Mouse (Mus musculus): ENCODE data around the gene Maml3.

Maml3 gene

DNA sequence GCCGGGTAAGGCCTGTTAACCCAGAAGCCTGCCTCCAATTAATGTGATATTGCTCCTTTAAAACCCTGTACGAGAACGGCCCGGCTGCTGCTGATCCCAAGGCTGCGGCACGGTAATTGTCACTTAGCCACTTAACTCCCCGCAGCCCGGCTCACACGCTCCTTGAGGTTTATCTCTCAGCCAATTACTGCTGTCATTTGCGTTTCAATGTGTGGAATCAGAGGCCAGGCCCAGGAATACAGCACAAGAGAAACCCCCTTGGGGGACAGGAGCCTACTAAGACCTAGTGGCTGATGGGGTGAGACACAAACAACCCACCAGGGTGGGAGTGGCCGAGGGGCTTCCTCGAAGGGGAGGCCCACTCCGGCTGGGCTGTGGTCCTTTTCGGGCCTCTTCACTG lies 60.2 kb downstream of the Maml3 start:
- DNase-seq, result no peak

DNA sequence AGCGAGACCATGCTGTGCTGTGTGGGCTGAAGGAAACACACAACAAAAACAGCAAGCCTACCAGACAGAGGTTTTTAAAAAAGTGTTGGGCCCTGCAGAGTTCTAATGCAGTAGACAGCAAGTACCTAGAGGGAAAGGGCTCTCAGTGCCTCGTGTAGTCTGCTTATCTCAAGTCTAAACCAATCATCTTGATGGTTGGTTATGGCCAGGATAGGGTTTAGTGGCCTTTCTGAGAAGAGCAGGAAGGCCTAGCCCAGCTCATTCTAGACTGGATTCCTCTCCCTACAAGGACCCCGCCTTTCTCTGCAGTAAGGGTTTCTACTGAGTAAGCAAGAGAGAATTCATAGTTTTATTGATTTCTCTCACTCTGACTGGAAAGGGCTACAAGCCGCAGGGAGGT lies 61.0 kb downstream of the Maml3 start:
- DNase-seq, result no peak

- DNase-seq, result no peak
Measured at GRCm38 (mm10) chr3:52042680-52043079, 62.2 kb downstream of the Maml3 start.

GRCm38 (mm10) chr3:52039958-52040357 lies 64.9 kb downstream of the Maml3 start:
- no peak for DNase-seq

- no peak for DNase-seq
Measured at GRCm38 (mm10) chr3:52037260-52037659, 67.6 kb downstream of the Maml3 start.

GRCm38 (mm10) chr3:52035404-52035803 lies 69.5 kb downstream of the Maml3 start:
- peak; percentile 32 for DNase-seq

DNA sequence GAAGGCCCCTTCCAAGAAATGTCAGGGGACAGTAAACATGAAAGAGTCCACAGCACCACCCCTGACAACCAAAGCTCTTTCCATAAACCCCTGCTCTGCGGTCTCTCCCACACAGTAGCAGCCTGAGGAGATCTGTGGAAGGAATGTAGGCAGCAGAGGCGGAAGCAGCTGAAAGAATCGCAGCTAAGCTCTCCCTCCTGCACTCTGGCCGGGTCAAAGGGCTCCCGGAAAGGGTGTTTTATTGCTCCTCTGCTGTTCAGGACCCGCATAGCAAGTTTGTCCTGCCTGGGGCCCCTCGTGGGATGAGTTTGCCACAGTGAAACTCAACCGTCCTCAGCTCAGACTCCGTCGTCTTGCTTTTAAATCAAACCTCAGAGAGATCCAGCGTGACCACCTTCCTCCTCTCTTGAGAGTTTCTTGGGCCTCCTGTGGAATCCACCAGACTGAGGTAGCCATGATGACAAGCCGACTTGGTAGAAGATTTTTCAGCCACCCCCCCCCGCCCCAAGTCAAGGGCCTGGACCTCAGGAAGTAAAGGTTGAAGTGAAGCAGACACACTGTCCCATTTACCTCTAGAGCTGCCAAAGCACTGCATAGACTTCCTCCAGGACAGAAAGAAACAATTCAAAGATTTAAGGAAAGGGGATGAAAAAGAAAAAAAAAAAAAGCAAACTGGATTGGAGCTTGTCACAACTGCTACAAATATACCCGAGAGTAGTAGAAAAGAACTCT lies 70.9 kb downstream of the Maml3 start:
- no peak for DNase-seq

- DNase-seq, result no peak
Measured at GRCm38 (mm10) chr3:52031327-52031726, 73.5 kb downstream of the Maml3 start.

GRCm38 (mm10) chr3:52030114-52030513 lies 74.8 kb downstream of the Maml3 start:
- no peak for DNase-seq

- peak; percentile 54 for DNase-seq
Measured at GRCm38 (mm10) chr3:52029661-52030081, 75.2 kb downstream of the Maml3 start.

DNA sequence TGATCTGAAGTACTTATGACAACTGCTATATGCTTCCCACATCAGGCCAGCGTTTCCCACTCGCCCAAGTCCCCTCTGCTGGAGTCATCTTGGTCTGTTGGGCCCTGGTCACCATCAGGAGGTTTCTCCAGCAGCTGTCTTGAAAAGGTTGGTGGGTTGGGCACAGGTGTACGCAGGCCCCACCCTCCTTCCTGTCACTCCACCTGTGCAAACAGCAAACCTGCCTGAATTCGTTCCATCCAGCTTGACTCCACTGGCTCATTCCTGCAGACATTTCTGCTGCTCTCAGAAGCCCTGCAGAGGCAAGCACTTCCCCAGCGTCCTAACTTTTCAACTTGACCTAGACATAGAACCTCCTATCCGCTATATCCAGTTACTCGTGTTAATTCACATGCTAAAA lies 76.9 kb downstream of the Maml3 start:
- DNase-seq, result no peak

GRCm38 (mm10) chr3:52022486-52022885 lies 82.4 kb downstream of the Maml3 start:
- no peak for DNase-seq

DNA sequence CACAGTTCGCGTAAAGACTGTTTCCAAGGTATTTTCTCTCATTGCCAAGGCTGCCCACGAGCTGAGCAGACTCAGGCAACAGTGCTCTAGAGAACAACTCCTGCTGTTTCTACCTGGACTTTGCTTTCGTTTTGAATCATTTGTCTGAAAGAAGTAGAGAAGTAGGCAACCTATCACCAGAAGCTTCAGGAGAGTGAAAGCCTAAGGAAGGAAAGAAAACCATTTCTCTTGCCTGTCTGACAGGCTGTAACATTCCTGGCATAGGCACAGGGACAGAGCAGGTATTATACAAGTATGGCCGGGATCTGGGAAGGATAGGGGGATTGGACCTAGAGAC lies 86.8 kb downstream of the Maml3 start:
- no peak for DNase-seq

GRCm38 (mm10) chr3:52017439-52018102 lies 87.3 kb downstream of the Maml3 start:
- peak; percentile 23 for DNase-seq

- DNase-seq, result no peak
Measured at GRCm38 (mm10) chr3:52016178-52016577, 88.7 kb downstream of the Maml3 start.

GRCm38 (mm10) chr3:52015556-52015955 lies 89.3 kb downstream of the Maml3 start:
- no peak for DNase-seq

- DNase-seq, result no peak
Measured at GRCm38 (mm10) chr3:52011032-52011710, 93.7 kb downstream of the Maml3 start.

DNA sequence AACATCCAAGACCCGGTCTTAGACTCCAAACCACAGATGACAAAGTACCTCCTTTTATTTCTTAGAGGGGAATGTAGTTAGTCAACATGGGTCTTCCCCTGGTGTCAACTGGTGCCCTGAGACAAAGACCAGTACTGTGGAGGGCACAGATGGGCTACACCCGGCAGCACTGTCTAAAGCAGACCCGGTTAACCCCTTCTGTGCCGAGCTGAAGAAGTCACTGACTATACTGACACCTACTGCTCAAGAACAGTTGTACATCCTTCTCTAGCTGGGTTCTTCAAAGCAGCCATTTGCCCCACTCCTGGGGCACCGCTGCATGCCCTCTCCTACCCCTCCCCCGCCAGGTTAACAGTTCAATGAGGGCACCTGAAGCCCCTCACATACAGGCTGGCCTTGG lies 95.6 kb downstream of the Maml3 start:
- DNase-seq, result peak; percentile 70

DNA sequence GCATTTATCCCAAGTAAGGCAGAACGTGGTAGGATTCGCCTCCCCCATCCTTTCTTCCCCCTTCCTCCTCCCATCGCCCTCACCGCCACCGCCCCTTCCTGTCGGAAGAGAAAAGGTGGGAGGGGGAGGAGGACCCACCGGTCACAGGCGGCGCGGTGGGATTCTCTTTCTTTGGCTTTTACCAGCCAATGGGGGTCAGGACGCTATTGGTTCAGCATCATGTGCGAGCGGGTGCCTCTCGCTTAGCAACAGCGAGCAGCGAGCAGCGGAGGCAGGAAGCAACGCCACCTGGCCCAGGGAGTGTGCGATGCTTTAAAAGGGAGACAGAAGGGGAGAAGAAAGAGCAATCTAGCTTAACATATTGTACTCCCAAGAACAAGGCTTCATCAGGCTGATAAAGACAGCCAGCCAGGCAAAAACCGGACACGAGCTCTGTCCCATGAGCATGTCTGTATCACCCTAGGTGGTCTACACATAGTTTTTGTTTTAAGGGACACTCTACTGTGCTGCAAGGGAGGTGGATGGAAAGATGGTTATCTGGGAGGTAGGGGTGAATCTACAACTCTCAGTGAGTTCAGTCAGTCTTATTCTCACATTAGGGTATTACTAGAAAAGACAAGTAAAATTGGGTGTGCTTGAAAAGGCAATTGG lies 97.1 kb downstream of the Maml3 start:
- peak; percentile 86 for DNase-seq

DNA sequence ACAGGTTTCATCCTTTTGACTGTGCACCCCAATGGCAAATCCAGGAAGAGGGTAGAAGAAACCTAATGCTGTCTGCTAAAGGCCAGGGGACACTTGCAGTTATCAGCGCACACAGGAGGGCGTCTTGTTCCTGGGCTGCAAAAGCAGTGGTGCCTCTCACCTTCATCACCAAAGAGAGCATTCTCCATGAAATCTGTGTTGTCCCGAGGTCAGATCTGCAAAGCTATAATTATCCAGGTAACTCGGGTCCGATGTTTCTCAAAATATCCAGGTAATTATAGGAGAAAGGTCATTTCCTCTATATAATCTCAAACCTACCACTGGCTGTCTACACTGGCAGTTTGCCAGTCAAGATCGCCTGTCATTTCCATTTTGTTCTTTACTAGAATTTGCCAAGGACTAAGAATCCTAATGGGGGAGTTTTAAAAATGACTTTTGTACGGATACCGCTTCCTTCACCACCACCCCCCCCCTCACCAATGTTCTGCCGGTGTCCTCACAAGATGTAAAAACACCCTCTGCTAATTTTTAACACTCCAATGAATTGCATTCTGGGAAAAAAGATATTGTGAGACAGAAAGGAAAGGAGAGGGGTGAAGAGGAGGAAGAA lies 98.0 kb downstream of the Maml3 start:
- no peak for DNase-seq

- no peak for DNase-seq
Measured at GRCm38 (mm10) chr3:52003663-52004062, 101.2 kb downstream of the Maml3 start.

- DNase-seq, result no peak
Measured at GRCm38 (mm10) chr3:52001518-52001895, 103.4 kb downstream of the Maml3 start.

GRCm38 (mm10) chr3:52000871-52001517 lies 103.9 kb downstream of the Maml3 start:
- no peak for DNase-seq

All from thymus, postnatal 25 days (tissue).